Mouse (Mus musculus) heart, embryonic 13.5 days (tissue): ENCODE results near the gene Rpl13. TPM values are rescaled to one million over a fixed set of nuclear protein-coding genes. Genes with fewer than 3 reads are reported as not detected.

Experiments
- microRNA-seq: library from miRNA; unstranded; fragments of <30 nt; microRNA quantifications from one replicate; pipeline ENCODE4, GENCODE M21; 2016
- polyA plus RNA-seq: library from polyadenylated mRNA; unstranded; fragments of >200 nt; fragmentation: Nextera tagmentation; extraction: Ambion mirVana; gene quantifications from 2 replicates; pipeline ENCODE4 v1.2.1, GENCODE M21; 2015

Gene Rpl13
- polyA plus RNA-seq, 1 experiment from 2014 or later, result 938 TPM

Small RNA genes lying within 50 kb of the gene (microRNA-seq; reads per million reads assigned to microRNA genes)
- not detected for gene Mir7079
- gene Mir7080, result 0.82 reads per million

Other genes with a start within 250 kb of the Rpl13 start
- gene Ankrd11, start 60.1 kb upstream of the Rpl13 start, polyA plus RNA-seq, result 18.8 and 20.3 TPM in 2 replicates
- gene Spg7, start 39.4 kb upstream of the Rpl13 start, polyA plus RNA-seq, result 62.2 and 62.7 TPM in 2 replicates
- 0.19 and 0.24 TPM in 2 replicates for gene Cpne7, start 15.0 kb downstream of the Rpl13 start, polyA plus RNA-seq
- 4.0 and 7.5 TPM in 2 replicates for gene Sult5a1, start 56.0 kb downstream of the Rpl13 start, polyA plus RNA-seq
- gene Dpep1, start 83.9 kb downstream of the Rpl13 start, polyA plus RNA-seq, result 2.5 and 3.3 TPM in 2 replicates
- 91.2 and 99.4 TPM in 2 replicates for gene Chmp1a, start 110.4 kb downstream of the Rpl13 start, polyA plus RNA-seq
- 3.7 TPM in 2 replicates for gene Spata33, start 110.5 kb downstream of the Rpl13 start, polyA plus RNA-seq
- 19.5 and 20.5 TPM in 2 replicates for gene Cdk10, start 122.5 kb downstream of the Rpl13 start, polyA plus RNA-seq
- 3.1 and 3.2 TPM in 2 replicates for gene Spata2l, start 133.9 kb downstream of the Rpl13 start, polyA plus RNA-seq
- gene Zfp276, start 151.8 kb downstream of the Rpl13 start, polyA plus RNA-seq, result 12.7 and 13.5 TPM in 2 replicates
- gene Vps9d1, start 152.0 kb downstream of the Rpl13 start, polyA plus RNA-seq, result 18.1 and 18.5 TPM in 2 replicates
- gene Fanca, start 216.2 kb downstream of the Rpl13 start, polyA plus RNA-seq, result 17.0 and 17.5 TPM in 2 replicates
- 1.1 and 1.7 TPM in 2 replicates for gene Spire2, start 230.4 kb downstream of the Rpl13 start, polyA plus RNA-seq